12 mouse cellular contexts compared by ENCODE assay signal in genomic region chr8:120232398-120232797, GRCm38 (mm10). TPM values are rescaled to one million over a fixed set of nuclear protein-coding genes. Genes with fewer than 3 reads are reported as not detected.
DNase-seq lines count a peak whose midpoint lies in the region; ATAC-seq lines count a peak whose summit lies in the region.
"Had no signal": no experiment of that assay in that cellular context is flagged by ENCODE, and none has a peak within 500 bp of the region (broad histone marks: within the 10 kb centered on the region; RNA-seq: fewer than 3 reads in every experiment).

No protein-coding gene starts in this region.

- H3K4me1 ChIP-seq in forebrain, embryonic 12.5 days: peaks cover 73% of the 10 kb centered on the region
- peaks cover 65% of the 10 kb centered on the region for H3K4me1 ChIP-seq in intestine, embryonic 15.5 days (replicated peaks)
- peaks cover 75% of the 10 kb centered on the region for H3K4me1 ChIP-seq in neural tube, embryonic 13.5 days (replicated peaks)

- H3K9ac ChIP-seq in forebrain, embryonic 12.5 days: 0 out of 2 replicates have a peak overlapping the region, but pooled peaks have one; percentile 8
- peak overlapping the region; percentile 59 for H3K9ac ChIP-seq in intestine, embryonic 15.5 days
- H3K9ac ChIP-seq in neural tube, embryonic 13.5 days: peak overlapping the region; percentile 82

- H3K4me2 ChIP-seq in forebrain, embryonic 12.5 days: peak overlapping the region; percentile 96
- H3K4me2 ChIP-seq in intestine, embryonic 15.5 days (replicated peaks): peak overlapping the region; percentile 97
- peak overlapping the region; percentile 82 for H3K4me2 ChIP-seq in neural tube, embryonic 13.5 days

- peaks cover 5% of the 10 kb centered on the region; the same call in 1 of the 2 replicates for H3K36me3 ChIP-seq in forebrain, embryonic 12.5 days (replicated peaks)
- no peaks in the 10 kb centered on the region for H3K36me3 ChIP-seq in intestine, embryonic 15.5 days
- no peaks in the 10 kb centered on the region for H3K36me3 ChIP-seq in neural tube, embryonic 13.5 days

- peak; percentile 37 for DNase-seq in left cerebral cortex, postnatal 4 days
- no peak for DNase-seq in left cerebral cortex, adult 8-10 months (ENCODE audit: low spot score in 2 of 2)
- DNase-seq in left cerebral cortex, adult 9 months (ENCODE audit: low spot score in 2 of 2): no peak
- no peak for DNase-seq in cerebellum, adult 8-10 months
- DNase-seq: cerebellum, adult 9-10 months; gastrocnemius, postnatal 14 days had no signal

- intact Hi-C loops in left cerebral cortex, postnatal 4 days (cut with DNase I): no loop called here

- H3K27ac ChIP-seq in forebrain, embryonic 12.5 days: no peak overlapping the region
- H3K27ac ChIP-seq in intestine, embryonic 15.5 days: 0 out of 2 replicates have a peak overlapping the region, but pooled peaks have one; percentile 13
- no peak overlapping the region for H3K27ac ChIP-seq in neural tube, embryonic 13.5 days (replicated peaks)

- no peaks in the 10 kb centered on the region for H3K9me3 ChIP-seq in forebrain, embryonic 12.5 days
- no peaks in the 10 kb centered on the region for H3K9me3 ChIP-seq in intestine, embryonic 15.5 days
- H3K9me3 ChIP-seq in neural tube, embryonic 13.5 days: no peaks in the 10 kb centered on the region

- 47% methylated on average over 4 of the region's 4 CpGs for WGBS in forebrain, embryonic 12.5 days
- WGBS in intestine, embryonic 15.5 days: 43% methylated on average over 4 of the region's 4 CpGs
- WGBS in neural tube, embryonic 13.5 days: 41% methylated on average over 4 of the region's 4 CpGs

- H3K27me3 ChIP-seq in forebrain, embryonic 12.5 days: peaks cover 50% of the 10 kb centered on the region
- peaks cover 11% of the 10 kb centered on the region; the same call in 1 of the 2 replicates for H3K27me3 ChIP-seq in intestine, embryonic 15.5 days (replicated peaks)
- H3K27me3 ChIP-seq in neural tube, embryonic 13.5 days: peaks cover 25% of the 10 kb centered on the region

- peak overlapping the region; percentile 23; the same call in 1 of the 2 replicates for H3K4me3 ChIP-seq in forebrain, embryonic 12.5 days (replicated peaks)
- peak overlapping the region; percentile 67; the same call in 1 of the 2 replicates for H3K4me3 ChIP-seq in intestine, embryonic 15.5 days (replicated peaks)
- H3K4me3 ChIP-seq in neural tube, embryonic 13.5 days: peak overlapping the region; percentile 63

- ATAC-seq in forebrain, embryonic 12.5 days (ENCODE audit: low FRiP score): no peak
- ATAC-seq in intestine, embryonic 15.5 days: no peak
- no peak for ATAC-seq in neural tube, embryonic 13.5 days (ENCODE audit: low read depth)
- ATAC-seq in erythroid progenitor cell, adult 5-6 weeks (replicated peaks; ENCODE audit: low FRiP score, poor library complexity, severe bottlenecking): no peak

RNA-seq across cellular contexts. Expression of gene Gse1, which starts 4.1 kb away (rescaled TPM):
- total RNA-seq in left cerebral cortex, postnatal 4 days (2021): 10 to 100 TPM; 57.4 to 59.3 TPM
- 10 to 100 TPM; 71.5 to 78.0 (median 73.1) TPM for total RNA-seq in left cerebral cortex, adult 8-10 months (2022)
- polyA plus RNA-seq in forebrain, embryonic 12.5 days (2016; fragmentation: Nextera tagmentation; extraction: Ambion mirVana): 20.4 and 27.0 TPM in 2 replicates
- polyA plus RNA-seq in intestine, embryonic 15.5 days (2015; fragmentation: Nextera tagmentation; extraction: Ambion mirVana): 7.9 and 9.6 TPM in 2 replicates
- polyA plus RNA-seq in neural tube, embryonic 13.5 days (2015; fragmentation: Nextera tagmentation; extraction: Ambion mirVana): 17.0 and 17.1 TPM in 2 replicates
- total RNA-seq in erythroid progenitor cell, adult 5-6 weeks (2015; ENCODE audit: low replicate concordance): 134 and 153 TPM in 2 replicates
- total RNA-seq in erythroid progenitor cell, adult 5-6 weeks (2017; ENCODE audit: low replicate concordance): 105 and 130 TPM in 2 replicates

RNA-seq across cellular contexts. Expression of gene Fam92b, which starts 55.1 kb away (rescaled TPM):
- total RNA-seq in left cerebral cortex, postnatal 4 days (2021): not detected
- 1 to 10 TPM in 2 of 4 experiments, under 1 TPM in 2; 0.48 to 1.9 (median 0.86) TPM for total RNA-seq in left cerebral cortex, adult 8-10 months (2022)
- 2.5 and 3.2 TPM in 2 replicates for polyA plus RNA-seq in forebrain, embryonic 12.5 days (2016; fragmentation: Nextera tagmentation; extraction: Ambion mirVana)
- polyA plus RNA-seq in intestine, embryonic 15.5 days (2015; fragmentation: Nextera tagmentation; extraction: Ambion mirVana): 0.78 and 0.93 TPM in 2 replicates
- 2.3 and 2.7 TPM in 2 replicates for polyA plus RNA-seq in neural tube, embryonic 13.5 days (2015; fragmentation: Nextera tagmentation; extraction: Ambion mirVana)
- total RNA-seq in erythroid progenitor cell, adult 5-6 weeks (2015; ENCODE audit: low replicate concordance): not detected in 2 replicates
- not detected in 2 replicates for total RNA-seq in erythroid progenitor cell, adult 5-6 weeks (2017; ENCODE audit: low replicate concordance)
- total RNA-seq: gastrocnemius, postnatal 14 days; MEL; neutrophil, adult 5-6 weeks had no signal

Comparison
In these comparisons a context has a peak if more than half of its experiments do, and no peak if none do; other contexts are left out.
1. H3K9ac ChIP-seq: peak in every context shown above with its lines; median percentile 82 in neural tube, embryonic 13.5 days; 59 in intestine, embryonic 15.5 days; 8 in forebrain, embryonic 12.5 days.